Mouse (Mus musculus) left cerebral cortex, adult 11 months (tissue): Measurements from ENCODE around the gene AL731706.2.
"Not testable (repeated sequence)": the region's sequence is repeated elsewhere in the genome, so short reads cannot be mapped to it uniquely, and the experiment has no call there.

Experiments
- DNase-seq: peaks from one replicate; pipeline ENCODE4 v3.0.0; 2022; ENCODE audit warnings: low spot score

The AL731706.2 gene

DNA sequence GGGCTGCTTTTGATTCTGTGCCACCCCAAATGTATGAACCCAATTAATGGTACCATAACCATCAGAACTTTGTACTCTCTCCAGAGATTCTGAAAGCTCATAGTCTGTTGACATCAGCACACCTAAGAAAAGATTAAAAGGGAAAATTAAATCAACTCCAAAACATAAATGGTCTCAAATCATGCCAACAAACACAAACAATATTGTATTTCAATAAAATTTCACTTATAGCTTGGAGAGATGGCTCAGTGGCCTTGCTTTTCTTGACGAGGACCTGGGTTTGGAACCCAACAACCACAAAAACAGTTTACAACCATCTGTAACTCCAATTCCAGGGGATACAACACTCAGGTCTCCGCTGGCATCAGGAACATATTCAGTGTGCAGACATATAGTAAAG is at the start of gene AL731706.2:
AL731706.2 (minus strand) TSS at position 101 of the 400 bp plus-strand sequence.
- no peak for DNase-seq

DNA sequence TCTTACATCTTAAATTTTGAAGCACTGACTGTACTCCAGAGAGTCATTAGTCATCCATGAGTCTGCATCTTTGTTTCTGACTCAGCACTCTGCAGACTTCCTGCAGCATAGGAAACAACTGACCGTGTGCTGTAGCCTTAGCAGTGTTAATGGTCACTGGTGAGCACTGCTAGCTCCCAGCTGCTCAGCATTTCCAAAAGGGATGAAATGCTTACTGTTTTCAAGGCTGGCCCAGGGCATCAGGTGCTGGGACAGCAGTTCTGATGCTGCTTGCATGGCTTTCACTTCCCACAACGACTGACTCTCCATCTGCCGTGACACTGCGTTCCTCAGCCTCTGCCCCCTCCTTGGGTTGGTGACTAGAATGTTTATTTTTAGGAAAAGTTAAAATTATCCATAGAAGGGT is 35.5 kb upstream of the AL731706.2 start:
- DNase-seq: no peak

DNA sequence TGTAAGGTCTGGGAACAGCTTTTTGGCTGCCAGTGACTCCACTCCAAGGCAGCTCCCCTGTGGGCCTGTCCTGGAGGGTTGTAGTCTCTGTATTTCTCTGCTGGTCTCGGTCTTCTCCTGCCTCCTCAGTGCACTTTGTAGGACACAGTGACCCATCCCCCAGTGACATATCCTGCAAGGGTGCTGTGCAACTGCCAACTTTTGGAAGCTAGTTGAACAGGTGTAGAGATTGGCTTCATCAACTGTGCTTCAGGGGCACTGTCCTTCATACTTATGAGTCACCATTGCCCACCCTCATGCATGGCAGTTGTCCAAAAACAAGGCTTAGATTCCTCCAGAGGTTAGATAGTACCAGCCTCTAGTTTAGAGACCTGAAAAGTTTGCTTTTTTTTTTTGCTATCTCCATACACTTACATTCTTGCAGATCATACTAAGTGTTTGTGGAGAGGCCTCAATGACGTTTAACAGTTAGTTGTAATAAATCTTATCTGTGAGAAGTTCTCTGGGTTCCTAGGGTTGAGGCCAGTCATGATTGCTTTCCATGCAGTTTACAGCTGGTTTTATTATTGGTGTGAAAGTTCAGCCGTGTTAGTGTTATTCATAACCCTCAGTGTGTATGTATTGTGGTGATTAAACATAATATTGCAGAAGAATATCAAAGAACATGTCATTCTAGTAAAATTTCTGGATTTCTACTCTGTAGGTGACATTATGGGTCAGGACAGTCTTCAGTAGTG is 34.9 kb upstream of the AL731706.2 start:
- DNase-seq: no peak

GRCm38 (mm10) chr2:136919433-136919832 is 34.0 kb upstream of the AL731706.2 start:
- no peak for DNase-seq

GRCm38 (mm10) chr2:136914334-136914902 is 28.9 kb upstream of the AL731706.2 start:
- DNase-seq: no peak

GRCm38 (mm10) chr2:136913021-136913420 is 27.5 kb upstream of the AL731706.2 start:
- DNase-seq: no peak

- DNase-seq: no peak
Observed at GRCm38 (mm10) chr2:136911958-136912411, 26.5 kb upstream of the AL731706.2 start.

GRCm38 (mm10) chr2:136909298-136909697 is 23.8 kb upstream of the AL731706.2 start:
- DNase-seq: no peak

- DNase-seq: no peak
Observed at GRCm38 (mm10) chr2:136908596-136908995, 23.1 kb upstream of the AL731706.2 start.

GRCm38 (mm10) chr2:136896131-136896530 is 10.7 kb upstream of the AL731706.2 start:
- DNase-seq: no peak

GRCm38 (mm10) chr2:136894494-136894893 is 9.0 kb upstream of the AL731706.2 start:
- no peak for DNase-seq

DNA sequence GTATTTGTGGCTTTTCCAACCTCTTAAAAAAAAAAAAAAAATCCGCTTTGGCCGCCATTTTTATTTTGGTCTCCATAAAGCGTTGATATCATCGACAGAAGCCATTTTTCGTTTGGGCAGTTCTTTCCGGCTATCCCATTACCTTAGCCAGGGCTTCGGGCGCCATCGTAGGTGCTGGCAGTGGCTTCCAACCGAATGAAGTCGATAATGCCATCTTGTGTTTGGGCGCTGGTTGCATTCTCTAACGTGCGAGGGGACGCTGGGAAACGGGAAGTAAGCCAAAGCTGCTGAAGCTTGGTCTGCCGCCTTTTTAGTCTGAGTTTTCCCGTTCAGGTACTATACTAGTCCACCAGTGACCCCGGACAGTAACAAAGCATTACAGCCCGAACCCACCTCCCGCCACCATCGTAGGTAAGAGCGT is 6.5 kb upstream of the AL731706.2 start:
- peak; percentile 97 for DNase-seq

DNA sequence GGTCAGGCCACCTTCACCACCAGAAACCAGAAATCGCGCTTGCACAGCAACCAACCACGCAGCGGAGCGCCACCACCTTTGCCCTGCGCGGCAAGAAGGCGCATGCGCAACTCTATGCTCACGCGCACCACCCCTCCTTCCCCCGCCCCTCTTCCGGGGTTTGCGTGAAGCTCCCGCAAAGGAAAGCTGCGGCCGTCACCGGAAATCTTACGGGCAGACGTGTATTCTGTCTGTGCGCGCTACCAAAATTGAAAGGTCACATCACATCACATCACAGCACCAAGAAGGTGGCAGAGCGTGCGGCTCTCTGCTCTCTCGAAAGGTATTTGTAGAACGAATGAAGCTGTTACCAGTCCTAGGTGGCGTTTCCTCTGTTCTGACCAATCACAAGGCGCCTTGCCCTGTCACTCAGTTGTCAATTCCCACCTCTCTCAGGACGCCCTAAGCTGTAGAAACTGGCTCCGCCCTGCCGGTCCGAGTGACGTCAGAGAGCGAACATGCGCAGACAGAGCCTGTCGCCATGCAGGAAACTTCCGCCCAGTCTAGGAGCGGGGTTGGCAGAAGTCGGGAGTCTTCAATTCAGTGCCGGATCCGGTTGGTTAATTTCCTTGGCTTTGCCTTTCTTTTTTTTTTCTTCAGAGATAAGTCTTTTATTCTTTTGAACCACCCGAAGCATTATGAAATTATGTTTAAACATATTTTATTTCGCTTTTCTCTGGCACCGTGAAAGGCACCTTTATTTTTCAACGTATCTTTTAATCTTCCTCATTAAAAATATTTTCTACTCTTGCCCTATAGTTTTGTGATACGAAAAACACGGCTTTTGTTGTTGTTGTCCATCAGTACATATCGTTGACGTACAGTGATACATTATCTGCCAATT is 5.8 kb upstream of the AL731706.2 start, which contains the start of the genes Slx4ip, AL731706.1 and Mkks:
Slx4ip (plus strand) TSS at position 151 of the 883 bp plus-strand sequence.
AL731706.1 (minus strand) TSS at position 322 of the 883 bp plus-strand sequence.
Mkks (minus strand) TSS at position 322 of the 883 bp plus-strand sequence.
- DNase-seq: peak; percentile 99

DNA sequence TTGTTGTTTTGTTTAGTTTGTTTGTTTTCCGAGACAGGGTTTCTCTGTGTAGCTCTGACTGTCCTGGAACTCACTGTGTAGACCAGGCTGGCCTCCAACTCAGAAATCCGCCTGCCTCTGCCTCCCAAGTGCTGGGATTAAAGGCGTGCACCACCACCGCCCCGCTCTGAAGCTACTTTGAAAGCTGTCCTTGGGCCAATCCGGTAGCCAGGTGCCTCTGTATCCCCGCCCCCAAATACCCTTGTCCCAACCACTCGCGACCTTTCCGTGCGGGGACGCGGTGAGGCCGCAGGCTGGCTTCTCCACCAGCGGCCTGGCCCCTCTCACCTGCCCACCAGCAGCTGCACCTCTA is 5.2 kb upstream of the AL731706.2 start:
- not testable (repeated sequence) for DNase-seq

DNA sequence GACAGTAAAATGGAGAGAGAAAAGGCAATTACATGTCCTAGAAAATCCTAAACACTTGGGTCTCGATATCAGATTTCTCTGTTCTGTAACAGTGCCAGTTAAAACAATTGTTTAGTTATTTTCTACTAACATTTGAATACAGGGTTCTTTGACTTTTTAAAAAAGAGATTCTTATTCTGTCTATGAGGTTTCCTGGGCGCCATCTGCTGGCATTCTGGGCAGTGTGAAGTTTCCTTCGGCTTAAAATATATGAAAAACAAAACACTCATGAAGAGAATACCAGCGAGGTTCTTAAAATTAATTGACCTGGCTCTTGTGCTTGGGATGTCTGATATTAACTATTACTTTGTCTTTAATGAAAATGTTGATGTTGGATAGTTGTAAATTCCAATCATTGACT is 1.4 kb upstream of the AL731706.2 start:
- no peak for DNase-seq

- DNase-seq: no peak
Observed at GRCm38 (mm10) chr2:136854543-136855388, 30.7 kb downstream of the AL731706.2 start.

DNA sequence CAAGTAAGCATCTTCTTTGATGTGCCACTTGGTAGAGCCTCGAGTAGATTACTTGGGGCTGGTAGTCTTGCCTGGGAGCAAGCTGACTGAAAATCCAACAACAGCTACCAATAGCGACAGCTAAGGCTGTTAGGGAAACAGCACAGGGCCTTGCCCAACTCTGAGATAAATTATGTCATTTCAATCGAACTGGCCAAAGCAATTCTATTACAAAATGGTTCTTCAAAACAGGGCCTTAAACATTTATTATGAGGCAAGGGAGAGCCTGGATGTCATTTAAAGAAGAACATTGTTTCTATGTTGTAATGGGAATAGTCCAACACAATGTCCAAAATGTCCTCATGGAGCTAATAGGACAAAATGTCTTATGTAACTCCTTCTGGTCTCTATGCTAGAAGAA is 35.1 kb downstream of the AL731706.2 start:
- DNase-seq: no peak

DNA sequence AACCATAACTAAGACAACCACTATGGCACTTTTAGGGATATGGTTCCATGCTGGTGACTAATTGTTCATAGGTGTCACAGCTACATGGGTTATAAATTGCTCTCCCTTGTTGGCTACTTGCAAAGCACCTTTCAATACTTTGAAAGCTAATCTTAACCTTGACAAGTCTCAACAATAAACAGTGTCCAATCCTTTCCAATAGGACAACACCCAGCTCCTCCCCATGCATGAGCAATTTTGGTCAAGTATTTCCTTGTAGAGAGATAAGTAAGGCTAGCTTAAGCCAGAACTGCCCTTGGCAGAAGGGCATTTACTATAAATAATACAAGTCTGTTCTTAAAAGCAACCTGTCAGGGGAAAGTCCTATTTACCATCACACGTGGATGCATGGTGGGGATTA is 47.5 kb downstream of the AL731706.2 start:
- DNase-seq: no peak

- no peak for DNase-seq
Observed at GRCm38 (mm10) chr2:136835882-136836281, 49.6 kb downstream of the AL731706.2 start.
